Mouse (Mus musculus): ENCODE measurements around the gene Ndc1.

The Ndc1 gene

GRCm38 (mm10) chr4:107438741-107439140, 71.2 kb downstream of the Ndc1 start:
- in situ Hi-C loops (cut with MboI, MseI) = no loop called here

GRCm38 (mm10) chr4:107440306-107440705, 72.7 kb downstream of the Ndc1 start:
- in situ Hi-C loops (cut with MboI, MseI) = no loop called here

- in situ Hi-C loops (cut with MboI, MseI) = no loop called here
Observed at GRCm38 (mm10) chr4:107442288-107442687, 74.7 kb downstream of the Ndc1 start.

GRCm38 (mm10) chr4:107442891-107443483, 75.4 kb downstream of the Ndc1 start:
- in situ Hi-C loops (cut with MboI, MseI) = no loop called here

GRCm38 (mm10) chr4:107443621-107444020, 76.0 kb downstream of the Ndc1 start:
- in situ Hi-C loops (cut with MboI, MseI) = no loop called here

- in situ Hi-C loops (cut with MboI, MseI) = no loop called here
Observed at GRCm38 (mm10) chr4:107448481-107448880, 80.9 kb downstream of the Ndc1 start.

- in situ Hi-C loops (cut with MboI, MseI) = no loop called here
Observed at GRCm38 (mm10) chr4:107449519-107449918, 81.9 kb downstream of the Ndc1 start.

- in situ Hi-C loops (cut with MboI, MseI) = no loop called here
Observed at GRCm38 (mm10) chr4:107452266-107453015, 84.9 kb downstream of the Ndc1 start.

GRCm38 (mm10) chr4:107453141-107453984, 85.8 kb downstream of the Ndc1 start:
- in situ Hi-C loops (cut with MboI, MseI) = no loop called here

GRCm38 (mm10) chr4:107457602-107458001, 90.0 kb downstream of the Ndc1 start:
- in situ Hi-C loops (cut with MboI, MseI) = no loop called here

GRCm38 (mm10) chr4:107458907-107459306, 91.3 kb downstream of the Ndc1 start:
- in situ Hi-C loops (cut with MboI, MseI) = no loop called here

GRCm38 (mm10) chr4:107459461-107459860, 91.9 kb downstream of the Ndc1 start:
- in situ Hi-C loops (cut with MboI, MseI) = no loop called here

- in situ Hi-C loops (cut with MboI, MseI) = no loop called here
Observed at GRCm38 (mm10) chr4:107460468-107460867, 92.9 kb downstream of the Ndc1 start.

Measured in T-helper 1 cell (primary cell).